In genomic region chr12:105705799-105706487, GRCm38 (mm10) we compare ENCODE assay signal across 8 mouse cellular contexts. TPM values are rescaled to one million over a fixed set of nuclear protein-coding genes. Genes with fewer than 3 reads are reported as not detected.
DNase-seq lines count a peak whose midpoint lies in the region; ATAC-seq and TF ChIP-seq lines count a peak whose summit lies in the region.

TSS of gene Ak7 (plus strand) at chr12:105705976.

- no peaks in the 10 kb centered on the region for H3K9me3 ChIP-seq in lung, embryonic 15.5 days

- no peak within 1 kb of the TSS for H3K4me3 ChIP-seq in kidney, adult 2 months (ENCODE audit: insufficient read depth, low read depth, low read length)
- 0 out of 2 replicates have a peak within 1 kb of the TSS, but pooled peaks have one; percentile 8 for H3K4me3 ChIP-seq in lung, embryonic 15.5 days

- no peaks in the 10 kb centered on the region for H3K4me1 ChIP-seq in kidney, adult 2 months (ENCODE audit: control insufficient read depth, insufficient read depth, low read length)
- peaks cover 6% of the 10 kb centered on the region; the same call in 1 of the 2 replicates for H3K4me1 ChIP-seq in lung, embryonic 15.5 days

- no peaks in the 10 kb centered on the region for H3K27me3 ChIP-seq in kidney, adult 2 months (replicated peaks; ENCODE audit: control insufficient read depth, insufficient read depth, low read length)
- no peaks in the 10 kb centered on the region for H3K27me3 ChIP-seq in lung, embryonic 15.5 days

- no peak within 1 kb of the TSS for H3K27ac ChIP-seq in kidney, adult 2 months (ENCODE audit: insufficient read depth, low read depth, low read length)
- H3K27ac ChIP-seq in lung, embryonic 15.5 days, result no peak within 1 kb of the TSS

- no peaks in the 10 kb centered on the region for H3K36me3 ChIP-seq in kidney, adult 2 months (ENCODE audit: control insufficient read depth, insufficient read depth, low read length)
- peaks cover 5% of the 10 kb centered on the region; the same call in 1 of the 2 replicates for H3K36me3 ChIP-seq in lung, embryonic 15.5 days

- peak; percentile 94 for ATAC-seq in lung, embryonic 15.5 days (ENCODE audit: borderline replicate concordance, extremely low read depth, low FRiP score, low TSS enrichment)
- no peak for ATAC-seq in activated CD4-positive, CD25-positive, alpha-beta regulatory T cell, adult 4 months

- WGBS in kidney, adult 2 months, result 13% methylated on average over 22 of the region's 22 CpGs
- 9% methylated on average over 22 of the region's 22 CpGs for WGBS in lung, embryonic 15.5 days

- peak; percentile 48 for DNase-seq in left cerebral cortex, postnatal 4 days
- DNase-seq in left cerebral cortex, adult 18-20 months (ENCODE audit: low spot score in 2 of 2), result no peak
- peak; percentile 87 for DNase-seq in embryo, embryonic 11 days
- peak; percentile 15 to 31 for DNase-seq in heart, adult 9 months (ENCODE audit: low spot score in 2 of 2)
- DNase-seq in kidney, adult 2 months, result peak; percentile 84
- DNase-seq in retina, embryonic 14.5 days (ENCODE audit: low spot score), result peak; percentile 92

- TF ChIP-seq POLR2A in kidney, adult 2 months (IDR thresholded peaks at IDR 0.05; ENCODE audit: low read depth, low read length), result no peak

- peak within 1 kb of the TSS; percentile 43 for H3K4me2 ChIP-seq in lung, embryonic 15.5 days

- H3K9ac ChIP-seq in lung, embryonic 15.5 days, result no peak within 1 kb of the TSS

- TF ChIP-seq CTCF in kidney, adult 2 months (conservative IDR thresholded peaks at IDR 0.05; ENCODE audit: insufficient read depth, insufficient read length, low read depth, low read length), result no peak

- intact Hi-C loops in left cerebral cortex, postnatal 4 days (cut with DNase I), result no loop called here

RNA-seq across cellular contexts. Expression of gene Ak7, which starts in this region (rescaled TPM):
- 1 to 10 TPM; 1.4 TPM for total RNA-seq in left cerebral cortex, postnatal 4 days (2021)
- 1 to 10 TPM in 1 of 2 experiments, not detected in 1; 1.2 TPM for total RNA-seq in left cerebral cortex, adult 18-20 months (2021)
- 0.86 and 0.94 TPM in 2 replicates for polyA plus RNA-seq in kidney, adult 2 months (2012; rRNA removed)
- 1.0 and 1.1 TPM in 2 replicates for polyA plus RNA-seq in lung, embryonic 15.5 days (2015; fragmentation: Nextera tagmentation; extraction: Ambion mirVana)
- under 1 TPM; 0.62 to 0.98 TPM for polyA plus RNA-seq in activated CD4-positive, CD25-positive, alpha-beta regulatory T cell, adult 4 months (2017; shearing (Covaris generic))

Comparison
In these comparisons a context has a peak if more than half of its experiments do, and no peak if none do; other contexts are left out.
1. DNase-seq: peak in left cerebral cortex, postnatal 4 days (single experiment), embryo, embryonic 11 days (single experiment), heart, adult 9 months (2 of 2) and retina, embryonic 14.5 days (single experiment); none in left cerebral cortex, adult 18-20 months (0 of 2).
2. Peak in DNase-seq in kidney, adult 2 months; RNA of the gene not detected or under 1 TPM.